In genomic region chr8:95543065-95543464, GRCm38 (mm10) we compare ENCODE assay signal across 37 mouse cellular contexts. TPM values are rescaled to one million over a fixed set of nuclear protein-coding genes. Genes with fewer than 3 reads are reported as not detected.
"Had no signal": no experiment of that assay in that cellular context is flagged by ENCODE, and none has a peak within 500 bp of the region (broad histone marks: within the 10 kb centered on the region; RNA-seq: fewer than 3 reads in every experiment).

No protein-coding gene starts in this region.

- H3K4me1 ChIP-seq: embryonic facial prominence, embryonic 12.5 days; embryonic facial prominence, embryonic 13.5 days; embryonic facial prominence, embryonic 15.5 days; forebrain, embryonic 10.5 days; forebrain, embryonic 12.5 days; forebrain, embryonic 13.5 days; forebrain, embryonic 15.5 days had no signal

- H3K9ac ChIP-seq: embryonic facial prominence, embryonic 12.5 days; embryonic facial prominence, embryonic 13.5 days; embryonic facial prominence, embryonic 15.5 days; forebrain, embryonic 12.5 days; forebrain, embryonic 13.5 days; forebrain, embryonic 15.5 days; forebrain, postnatal 0 days had no signal

- H3K4me3 ChIP-seq: embryonic facial prominence, embryonic 10.5 days; embryonic facial prominence, embryonic 12.5 days; embryonic facial prominence, embryonic 13.5 days; embryonic facial prominence, embryonic 15.5 days; erythroblast, embryonic 14.5 days; forebrain, embryonic 10.5 days; forebrain, embryonic 12.5 days; forebrain, embryonic 13.5 days; forebrain, embryonic 15.5 days; gastrocnemius, adult 2 months; heart, adult 2 months had no signal

- H3K27ac ChIP-seq: embryonic facial prominence, embryonic 10.5 days; embryonic facial prominence, embryonic 12.5 days; embryonic facial prominence, embryonic 13.5 days; embryonic facial prominence, embryonic 15.5 days; forebrain, embryonic 10.5 days; forebrain, embryonic 12.5 days; forebrain, embryonic 13.5 days; forebrain, embryonic 15.5 days; gastrocnemius, adult 2 months; heart, adult 2 months had no signal

- H3K4me2 ChIP-seq: embryonic facial prominence, embryonic 12.5 days; embryonic facial prominence, embryonic 13.5 days; embryonic facial prominence, embryonic 15.5 days; forebrain, embryonic 12.5 days; forebrain, embryonic 13.5 days; forebrain, embryonic 15.5 days had no signal

- ATAC-seq: forebrain, embryonic 13.5 days; forebrain, embryonic 14.5 days; forebrain, embryonic 15.5 days; forebrain, embryonic 16.5 days; forebrain, postnatal 0 days had no signal

- H3K36me3 ChIP-seq: embryonic facial prominence, embryonic 10.5 days; embryonic facial prominence, embryonic 12.5 days; embryonic facial prominence, embryonic 13.5 days; embryonic facial prominence, embryonic 15.5 days; forebrain, embryonic 10.5 days; forebrain, embryonic 12.5 days; forebrain, embryonic 15.5 days had no signal

- H3K27me3 ChIP-seq: embryonic facial prominence, embryonic 12.5 days; embryonic facial prominence, embryonic 13.5 days; embryonic facial prominence, embryonic 15.5 days; forebrain, embryonic 12.5 days; forebrain, embryonic 13.5 days; forebrain, embryonic 15.5 days had no signal

- H3K9me3 ChIP-seq: embryonic facial prominence, embryonic 10.5 days; embryonic facial prominence, embryonic 12.5 days; embryonic facial prominence, embryonic 13.5 days; embryonic facial prominence, embryonic 15.5 days; forebrain, embryonic 10.5 days; forebrain, embryonic 12.5 days; forebrain, embryonic 13.5 days; forebrain, embryonic 15.5 days had no signal

- DNase-seq: cerebellum, adult 8-10 months; cerebellum, adult 9-10 months; cerebellum, adult 9-11 months; cerebellum, postnatal 10 days; cerebellum, postnatal 14 days; cerebellum, postnatal 25 days; cerebellum, postnatal 36 days; embryo, embryonic 11 days; forebrain, postnatal 0 days; gastrocnemius, adult 2 months; gastrocnemius, postnatal 10 days; gastrocnemius, postnatal 14 days; gastrocnemius, postnatal 25 days; gastrocnemius, postnatal 36 days; heart, adult 11 months; heart, adult 18-20 months; heart, adult 2 months had no signal

RNA-seq across cellular contexts. Expression of gene Ccdc113, which starts 9.2 kb away (rescaled TPM):
- total RNA-seq: common myeloid progenitor, adult 5-6 weeks; gastrocnemius, adult 18-20 months; gastrocnemius, adult 2 months; gastrocnemius, adult 8-10 months; gastrocnemius, postnatal 14 days; gastrocnemius, postnatal 25 days; gastrocnemius, postnatal 36 days; granulocyte monocyte progenitor cell, adult 5-6 weeks; heart, adult 2 months; heart, adult 8-10 months had no signal
- polyA plus RNA-seq: embryonic facial prominence, embryonic 11.5 days; erythroblast, embryonic 14.5 days; forebrain, embryonic 11.5 days had no signal

RNA-seq across cellular contexts. Expression of gene Prss54, which starts 33.1 kb away (rescaled TPM):
- total RNA-seq: common myeloid progenitor, adult 5-6 weeks; forebrain, postnatal 0 days; gastrocnemius, adult 18-20 months; gastrocnemius, adult 2 months; gastrocnemius, adult 8-10 months; gastrocnemius, postnatal 10 days; gastrocnemius, postnatal 14 days; gastrocnemius, postnatal 25 days; gastrocnemius, postnatal 36 days; gastrocnemius, postnatal 4 days; granulocyte monocyte progenitor cell, adult 5-6 weeks; heart, adult 18-20 months; heart, adult 2 months; heart, adult 8-10 months had no signal
- polyA plus RNA-seq: embryonic facial prominence, embryonic 10.5 days; embryonic facial prominence, embryonic 11.5 days; embryonic facial prominence, embryonic 12.5 days; embryonic facial prominence, embryonic 13.5 days; embryonic facial prominence, embryonic 14.5 days; embryonic facial prominence, embryonic 15.5 days; erythroblast, embryonic 14.5 days; forebrain, embryonic 10.5 days; forebrain, embryonic 11.5 days; forebrain, embryonic 12.5 days; forebrain, embryonic 13.5 days; forebrain, embryonic 14.5 days; forebrain, embryonic 15.5 days; forebrain, embryonic 16.5 days; forebrain, postnatal 0 days; heart, adult 2 months had no signal
